Mouse (Mus musculus) layer of hippocampus, adult 11-12 months (tissue): ENCODE measurements around the gene Ly6g5c.
"Not testable (repeated sequence)": the region's sequence is repeated elsewhere in the genome, so short reads cannot be mapped to it uniquely, and the experiment has no call there.

Experiments used
- DNase-seq: peaks from one replicate; pipeline ENCODE4 v3.0.0; 2022; ENCODE audit warnings: low spot score

Gene Ly6g5c

GRCm38 (mm10) chr17:35115046-35116019 lies 7.3 kb downstream of the Ly6g5c start, which contains the start of gene Ly6g5b:
TSS of gene Ly6g5b (minus strand) at chr17:35115428.
- no peak for DNase-seq

GRCm38 (mm10) chr17:35120745-35121142 lies 12.7 kb downstream of the Ly6g5c start:
- DNase-seq = no peak

- DNase-seq = peak; percentile 97
Observed at GRCm38 (mm10) chr17:35121143-35121799, 13.2 kb downstream of the Ly6g5c start, which contains the start of gene Gpank1. TSS of gene Gpank1 (plus strand) at chr17:35121455.

- peak; percentile 75 for DNase-seq
Observed at GRCm38 (mm10) chr17:35121871-35122303, 13.8 kb downstream of the Ly6g5c start, which contains the start of gene Csnk2b. TSS of gene Csnk2b (minus strand) at chr17:35122053.

- DNase-seq = not testable (repeated sequence)
Observed at GRCm38 (mm10) chr17:35123287-35123686, 15.2 kb downstream of the Ly6g5c start.

- not testable (repeated sequence) for DNase-seq
Observed at GRCm38 (mm10) chr17:35124261-35124896, 16.3 kb downstream of the Ly6g5c start.

GRCm38 (mm10) chr17:35125081-35125480 lies 17.0 kb downstream of the Ly6g5c start:
- no peak for DNase-seq

- no peak for DNase-seq
Observed at GRCm38 (mm10) chr17:35125578-35125977, 17.5 kb downstream of the Ly6g5c start.

- peak; percentile 63 for DNase-seq
Observed at GRCm38 (mm10) chr17:35126206-35126611, 18.1 kb downstream of the Ly6g5c start, which contains the start of gene D17H6S53E. TSS of gene D17H6S53E (plus strand) at chr17:35126373.

- DNase-seq = no peak
Observed at GRCm38 (mm10) chr17:35127017-35127416, 18.9 kb downstream of the Ly6g5c start.

- no peak for DNase-seq
Observed at GRCm38 (mm10) chr17:35128996-35129395, 20.9 kb downstream of the Ly6g5c start.

GRCm38 (mm10) chr17:35131038-35131437 lies 23.0 kb downstream of the Ly6g5c start:
- no peak for DNase-seq

- DNase-seq = no peak
Observed at GRCm38 (mm10) chr17:35131500-35132173, 23.6 kb downstream of the Ly6g5c start, which contains the start of gene Apom. TSS of gene Apom (minus strand) at chr17:35132050.

GRCm38 (mm10) chr17:35132174-35132560 lies 24.1 kb downstream of the Ly6g5c start:
- DNase-seq = no peak

- no peak for DNase-seq
Observed at GRCm38 (mm10) chr17:35133517-35133916, 25.4 kb downstream of the Ly6g5c start.

GRCm38 (mm10) chr17:35134801-35135590 lies 26.9 kb downstream of the Ly6g5c start, which contains the start of gene Bag6:
TSS of gene Bag6 (plus strand) at chr17:35135178.
- DNase-seq = peak; percentile 96

GRCm38 (mm10) chr17:35135591-35136320 lies 27.7 kb downstream of the Ly6g5c start:
- DNase-seq = no peak

GRCm38 (mm10) chr17:35139269-35139668 lies 31.2 kb downstream of the Ly6g5c start:
- DNase-seq = no peak

- DNase-seq = no peak
Observed at GRCm38 (mm10) chr17:35140490-35140996, 32.5 kb downstream of the Ly6g5c start.

GRCm38 (mm10) chr17:35141971-35142370 lies 33.9 kb downstream of the Ly6g5c start:
- DNase-seq = no peak
